Mouse (Mus musculus) urinary bladder, postnatal 10 days (tissue): ENCODE results near the gene Egfl7.

Source experiments
- DNase-seq: peaks from one replicate; pipeline ENCODE4 v3.0.0; 2022; ENCODE audit warnings: low spot score

The Egfl7 gene

GRCm38 (mm10) chr2:26579714-26580113 is at the start of gene Egfl7:
Gene Egfl7 (plus strand): TSS chr2:26580014.
- no peak for DNase-seq

GRCm38 (mm10) chr2:26531829-26532228 is 48.0 kb upstream of the Egfl7 start:
- no peak for DNase-seq

GRCm38 (mm10) chr2:26533249-26533648 is 46.6 kb upstream of the Egfl7 start:
- no peak for DNase-seq

- DNase-seq, result no peak
These were observed 45.7 kb upstream of the Egfl7 start for GRCm38 (mm10) chr2:26534161-26534560.

DNA sequence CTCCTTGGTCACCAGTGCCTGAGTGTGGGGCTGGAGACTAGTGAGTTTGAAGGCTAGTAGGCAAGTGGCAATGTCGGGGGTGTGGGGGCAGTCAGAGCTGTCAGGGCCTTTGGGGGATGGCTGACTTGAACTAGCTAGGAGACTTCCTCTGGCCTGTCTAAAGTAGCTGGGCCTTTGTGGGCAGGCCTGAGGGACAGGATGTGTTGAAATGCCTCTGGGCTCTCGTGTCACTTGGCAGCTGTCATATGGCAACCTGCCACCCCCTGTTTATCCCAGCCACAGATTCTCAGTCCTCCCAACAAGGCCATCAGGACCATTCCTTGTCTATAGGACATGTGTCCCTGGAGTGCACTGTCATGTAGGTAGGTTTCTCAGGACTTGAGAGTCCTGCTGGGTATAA is 45.2 kb upstream of the Egfl7 start:
- no peak for DNase-seq

GRCm38 (mm10) chr2:26535517-26536045 is 44.2 kb upstream of the Egfl7 start:
- DNase-seq, result no peak

GRCm38 (mm10) chr2:26539516-26539915 is 40.3 kb upstream of the Egfl7 start:
- no peak for DNase-seq

GRCm38 (mm10) chr2:26540721-26541120 is 39.1 kb upstream of the Egfl7 start:
- DNase-seq, result no peak

DNA sequence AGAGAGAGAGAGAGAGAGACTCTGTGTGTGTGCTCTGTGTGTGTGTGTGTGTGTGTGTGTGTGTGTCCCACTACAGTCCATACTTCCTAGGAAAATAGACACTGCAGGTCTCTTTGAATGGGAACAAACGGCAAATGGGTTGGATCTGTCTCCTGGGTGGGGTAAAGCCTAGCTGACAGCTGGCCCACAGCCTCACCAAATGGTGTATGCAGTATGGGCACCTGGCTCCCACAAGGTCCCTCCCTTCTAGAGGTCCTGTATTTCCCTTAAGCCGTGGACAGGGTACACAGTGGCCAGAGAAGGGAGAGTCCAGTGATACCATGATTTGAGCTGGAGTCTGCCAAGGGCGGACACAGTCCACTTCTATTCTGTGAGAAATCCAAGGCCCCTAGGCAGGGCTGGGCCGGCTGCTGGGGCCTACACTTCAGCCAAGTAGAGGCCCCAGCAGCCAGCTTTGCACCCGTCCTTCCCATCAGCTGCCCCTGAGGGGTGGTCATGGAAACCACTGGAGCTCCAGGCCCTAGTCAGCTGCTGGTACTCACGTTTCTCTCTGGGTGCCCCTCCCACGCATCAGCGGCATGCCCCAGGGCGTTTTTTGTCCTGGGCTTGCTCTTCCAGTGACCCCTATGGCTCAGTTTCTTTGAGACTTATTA is 38.4 kb upstream of the Egfl7 start:
- no peak for DNase-seq

- DNase-seq, result no peak
These were observed 36.7 kb upstream of the Egfl7 start for GRCm38 (mm10) chr2:26543155-26543554.

GRCm38 (mm10) chr2:26543768-26544167 is 36.0 kb upstream of the Egfl7 start:
- no peak for DNase-seq

DNA sequence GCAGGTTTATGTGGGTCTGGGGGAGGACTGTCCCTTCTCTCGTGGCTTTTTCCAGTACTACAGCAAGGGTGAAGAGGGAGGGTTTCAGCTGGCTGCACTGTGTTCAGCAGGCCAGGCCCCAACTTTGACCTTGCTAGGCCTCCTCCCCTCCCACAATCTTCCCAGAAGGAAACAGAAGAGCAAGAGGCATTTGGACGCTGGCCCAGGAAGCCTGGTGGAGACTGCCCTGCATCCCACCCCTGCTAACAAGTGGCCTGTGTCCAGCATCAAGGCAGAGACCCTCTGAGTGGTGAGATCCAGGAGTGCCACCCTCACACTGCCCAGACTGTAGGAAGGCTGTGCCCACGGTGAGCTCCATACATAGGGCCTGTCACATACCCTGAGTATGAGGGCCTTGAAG is 35.5 kb upstream of the Egfl7 start:
- DNase-seq, result no peak

- no peak for DNase-seq
These were observed 32.3 kb upstream of the Egfl7 start for GRCm38 (mm10) chr2:26547481-26547880.

GRCm38 (mm10) chr2:26549801-26550200 is 30.0 kb upstream of the Egfl7 start:
- DNase-seq, result no peak

DNA sequence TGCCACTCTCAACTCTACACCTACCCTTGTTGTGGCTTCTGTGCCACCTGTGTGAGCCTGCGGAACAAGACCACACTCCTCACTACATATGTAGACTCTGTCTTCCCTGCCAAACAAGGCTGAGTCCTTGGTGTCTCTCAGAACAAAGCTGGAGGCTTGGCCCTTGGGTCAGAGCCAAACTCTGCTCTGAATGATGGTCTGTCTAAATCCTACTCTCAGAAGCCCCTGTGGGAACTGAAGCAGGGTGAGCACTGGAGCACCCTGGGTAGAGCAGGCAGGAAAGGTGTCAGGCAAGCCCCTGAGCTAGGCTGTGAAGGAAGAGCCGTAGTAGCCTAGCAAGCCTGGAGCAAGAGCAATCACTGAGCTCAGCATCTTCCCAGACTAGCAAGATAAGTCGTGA is 29.6 kb upstream of the Egfl7 start:
- no peak for DNase-seq

DNA sequence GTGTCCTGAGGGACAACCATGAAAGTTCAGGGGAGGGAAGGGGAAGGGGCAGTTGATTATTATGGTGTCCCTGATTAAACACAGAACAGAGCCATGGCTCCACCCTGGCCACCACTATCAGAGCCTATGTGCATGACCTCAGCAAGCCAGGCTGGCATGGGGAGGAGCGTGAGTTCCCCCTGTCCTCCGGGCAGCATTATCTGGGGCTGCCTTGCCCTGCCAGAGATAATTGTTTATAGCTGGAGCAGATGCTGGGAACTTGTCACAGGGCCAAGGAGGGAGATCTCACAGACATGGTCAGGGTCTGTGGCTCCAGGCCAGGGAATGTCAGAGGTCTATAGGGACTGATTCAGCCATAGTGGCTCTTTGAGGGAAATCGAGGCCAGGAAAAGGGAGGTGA is 29.0 kb upstream of the Egfl7 start:
- DNase-seq, result no peak

- DNase-seq, result no peak
These were observed 28.4 kb upstream of the Egfl7 start for GRCm38 (mm10) chr2:26551446-26551845.

DNA sequence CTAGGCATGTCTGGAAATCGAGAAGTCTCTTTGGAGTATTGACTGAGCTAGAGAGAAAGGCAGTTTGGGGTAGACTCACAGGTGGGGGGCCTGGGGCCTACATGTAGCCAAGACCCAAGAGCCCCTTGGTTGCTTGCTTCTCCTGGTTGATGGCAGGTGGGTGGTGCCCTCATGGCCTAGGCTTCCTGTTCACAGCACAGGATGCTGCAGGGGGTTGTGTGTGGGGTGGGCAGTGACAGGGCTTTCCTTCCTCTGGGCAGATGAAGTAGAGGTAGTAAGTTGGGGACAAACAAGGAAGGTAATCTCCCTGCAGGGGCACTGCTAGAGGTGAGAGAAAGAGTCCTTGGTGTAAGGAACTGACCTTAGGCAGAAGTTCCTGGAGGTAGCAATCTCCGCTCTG is 27.7 kb upstream of the Egfl7 start:
- DNase-seq, result no peak

DNA sequence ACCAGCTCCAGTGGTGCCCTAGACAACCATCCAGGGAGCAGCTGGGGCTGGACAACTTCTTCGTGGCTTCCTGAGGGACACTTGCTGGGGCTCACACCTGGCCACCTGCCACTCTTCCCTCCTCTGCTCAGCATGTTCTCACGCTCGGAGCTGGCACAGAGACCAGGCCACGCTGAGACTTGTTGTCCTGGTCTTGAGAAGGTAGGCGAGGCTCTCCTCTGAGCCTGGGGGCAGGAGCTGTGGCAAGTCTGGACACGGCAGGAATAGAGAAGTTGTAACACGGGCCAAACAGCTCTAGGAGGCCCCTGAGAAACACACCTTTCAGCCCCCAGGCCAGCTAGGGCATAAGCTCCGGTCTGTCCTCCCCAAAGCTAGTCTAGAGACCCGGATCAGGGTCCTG is 25.9 kb upstream of the Egfl7 start:
- DNase-seq, result no peak

- no peak for DNase-seq
These were observed 24.7 kb upstream of the Egfl7 start for GRCm38 (mm10) chr2:26555076-26555475.

DNA sequence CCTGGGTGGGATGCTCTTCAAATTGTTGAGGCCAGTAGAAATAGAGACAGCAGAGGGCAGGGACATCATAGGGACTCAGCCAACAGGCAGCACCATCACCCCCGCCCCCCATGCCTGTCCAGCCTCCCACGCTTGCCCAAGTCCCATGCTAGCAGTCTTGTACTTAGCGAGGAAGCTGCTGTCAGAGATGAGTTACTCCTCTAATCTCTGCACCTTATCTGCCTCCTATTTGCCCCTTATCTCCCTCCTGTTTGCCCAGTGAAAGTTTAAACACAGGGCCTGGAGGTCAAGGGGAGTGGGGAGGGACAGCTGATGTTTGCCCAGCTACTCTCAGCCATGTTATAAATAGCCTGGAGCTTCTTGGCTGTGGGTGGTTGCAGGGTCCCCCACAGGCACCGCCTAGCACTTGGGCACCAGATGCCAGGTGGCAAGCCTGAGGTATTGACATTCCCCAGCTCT is 23.2 kb upstream of the Egfl7 start:
- no peak for DNase-seq

DNA sequence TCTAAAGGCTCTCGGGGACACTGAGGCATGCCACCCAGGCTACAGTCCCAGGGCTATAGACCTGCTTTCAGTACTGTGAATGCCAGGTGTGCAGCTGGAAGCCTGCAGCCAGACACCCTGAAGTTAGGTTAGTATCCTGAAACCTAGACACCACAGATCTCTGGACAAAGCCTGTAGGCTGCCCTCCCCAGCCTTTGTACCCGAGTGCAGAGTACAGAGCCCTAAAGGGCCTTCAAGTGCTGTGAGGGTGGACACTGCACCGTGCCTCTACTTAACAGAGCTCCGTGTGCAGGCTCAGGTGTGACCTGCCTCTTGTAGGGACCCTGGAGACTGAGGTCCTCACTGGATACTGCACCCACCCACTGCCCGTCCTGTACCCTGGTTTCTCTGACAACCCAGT is 19.3 kb upstream of the Egfl7 start:
- no peak for DNase-seq

DNA sequence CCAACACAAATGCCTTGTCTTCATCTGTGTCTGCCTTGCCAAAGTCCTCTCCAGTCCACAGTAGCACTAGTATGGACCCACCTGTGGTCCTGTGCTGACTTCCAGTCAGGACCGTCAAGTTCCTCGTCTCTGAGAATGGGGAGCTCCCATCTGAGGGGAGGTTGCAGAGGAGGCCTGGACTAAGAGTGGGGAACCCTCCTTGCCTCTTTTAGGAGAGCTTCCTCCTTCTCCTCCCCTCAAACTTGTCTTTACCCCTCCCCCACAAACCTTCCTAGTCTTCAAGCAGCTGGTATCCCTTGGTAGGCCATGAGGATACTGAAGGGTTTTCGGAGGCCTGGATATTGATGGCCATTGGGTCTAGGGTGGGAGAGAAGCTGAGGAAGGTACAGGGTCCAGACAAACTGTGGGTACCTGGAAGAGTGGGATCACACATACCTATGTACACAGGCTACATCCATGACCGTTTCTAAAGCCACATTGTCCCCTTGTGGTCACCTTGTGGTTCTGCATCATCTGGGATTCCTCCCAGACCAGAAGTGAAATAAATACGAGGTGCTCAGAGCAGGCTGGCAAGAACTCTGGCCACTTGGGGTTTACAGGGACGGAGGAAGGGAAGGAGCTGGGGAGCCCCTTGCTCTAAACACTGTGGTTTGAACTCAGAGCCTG is 18.3 kb upstream of the Egfl7 start:
- DNase-seq, result no peak

DNA sequence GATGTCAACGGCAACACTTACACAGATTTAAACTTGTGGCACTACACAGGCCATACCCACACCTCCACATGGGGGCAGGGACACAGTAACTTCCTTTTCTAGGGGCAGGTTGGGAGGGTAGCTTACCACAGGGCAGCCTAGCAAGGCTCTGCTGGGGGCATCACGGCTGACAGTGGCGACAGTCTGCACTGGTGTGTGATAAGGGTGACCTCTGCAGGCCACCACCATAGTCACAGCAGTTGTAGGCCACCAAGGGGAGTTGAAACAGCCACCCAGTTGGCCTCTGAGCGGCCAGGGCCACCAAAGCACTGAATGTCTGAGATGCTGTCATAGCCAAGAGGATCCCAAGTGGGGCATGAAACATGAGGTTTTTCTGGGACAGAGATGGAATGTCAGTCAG is 13.6 kb upstream of the Egfl7 start:
- no peak for DNase-seq
